Mouse (Mus musculus) G1E-ER4 (cell line): Measurements from ENCODE around the gene Ren1. TPM values are rescaled to one million over a fixed set of nuclear protein-coding genes. Genes with fewer than 3 reads are reported as not detected.

Source experiments
- GATA1 ChIP-seq: IDR thresholded peaks from one replicate; pipeline ENCODE4 v1.8.0; 2012; ENCODE audit warnings: low read length, inconsistent platforms
- polyA plus RNA-seq: library from polyadenylated mRNA; stranded (reverse); fragments of >175 nt; gene quantifications from 2 replicates; pipeline ENCODE4 v1.2.3, GENCODE M21; 2012

The Ren1 gene
- not detected in 2 replicates for polyA plus RNA-seq

GRCm38 (mm10) chr1:133350210-133350609 lies at the start of gene Ren1:
Ren1 (plus strand) TSS chr1:133350510.
- no peak for TF ChIP-seq GATA1

- no peak for TF ChIP-seq GATA1
These were observed 47.8 kb upstream of the Ren1 start for GRCm38 (mm10) chr1:133302540-133302939.

GRCm38 (mm10) chr1:133306842-133307241 lies 43.5 kb upstream of the Ren1 start:
- no peak for TF ChIP-seq GATA1

- TF ChIP-seq GATA1: no peak
These were observed 43.0 kb upstream of the Ren1 start for GRCm38 (mm10) chr1:133307318-133307717.

- no peak for TF ChIP-seq GATA1
These were observed 40.5 kb upstream of the Ren1 start, which contains the start of gene Golt1a for GRCm38 (mm10) chr1:133309652-133310267. Golt1a (plus strand) TSS chr1:133309800.

GRCm38 (mm10) chr1:133311240-133311639 lies 39.1 kb upstream of the Ren1 start:
- TF ChIP-seq GATA1: no peak

GRCm38 (mm10) chr1:133311946-133312345 lies 38.4 kb upstream of the Ren1 start:
- no peak for TF ChIP-seq GATA1

- TF ChIP-seq GATA1: no peak
These were observed 35.9 kb upstream of the Ren1 start for GRCm38 (mm10) chr1:133314364-133314763.

- no peak for TF ChIP-seq GATA1
These were observed 34.5 kb upstream of the Ren1 start for GRCm38 (mm10) chr1:133315775-133316174.

- TF ChIP-seq GATA1: no peak
These were observed 33.7 kb upstream of the Ren1 start for GRCm38 (mm10) chr1:133316577-133316976.

GRCm38 (mm10) chr1:133317149-133317548 lies 33.2 kb upstream of the Ren1 start:
- TF ChIP-seq GATA1: no peak

GRCm38 (mm10) chr1:133321267-133321925 lies 28.9 kb upstream of the Ren1 start, which contains the start of gene Kiss1:
Kiss1 (plus strand) TSS chr1:133321875.
- no peak for TF ChIP-seq GATA1

GRCm38 (mm10) chr1:133323333-133323732 lies 27.0 kb upstream of the Ren1 start:
- no peak for TF ChIP-seq GATA1

- no peak for TF ChIP-seq GATA1
These were observed 24.4 kb upstream of the Ren1 start for GRCm38 (mm10) chr1:133325951-133326350.

GRCm38 (mm10) chr1:133327094-133327493 lies 23.2 kb upstream of the Ren1 start:
- TF ChIP-seq GATA1: no peak

GRCm38 (mm10) chr1:133328299-133328795 lies 22.0 kb upstream of the Ren1 start:
- TF ChIP-seq GATA1: no peak
